Mouse (Mus musculus) cerebral cortex, adult 2 months (tissue): ENCODE results near the gene Vwc2.

Source experiments
- WGBS: fragments of 180-500 bp; shearing (Covaris S2); methylation state at CpG from one replicate; pipeline ENCODE4 v1.1.7; 2018; 5-methylcytosine and 5-hydroxymethylcytosine counted together

The Vwc2 gene

GRCm38 (mm10) chr11:11242694-11243377, 128.8 kb downstream of the Vwc2 start:
- 30% methylated on average over 6 of the region's 6 CpGs for WGBS

GRCm38 (mm10) chr11:11257348-11257747, 143.3 kb downstream of the Vwc2 start:
- 70% methylated on average over 1 of the region's 1 CpGs for WGBS

- WGBS = 85% methylated on average over 3 of the region's 3 CpGs
These were observed 169.5 kb downstream of the Vwc2 start for GRCm38 (mm10) chr11:11283512-11283911.
